Mouse (Mus musculus): ENCODE measurements around the gene C1qb. TPM values are rescaled to one million over a fixed set of nuclear protein-coding genes. Genes with fewer than 3 reads are reported as not detected.
A peak's percentile ranks its signal among the peaks of the same experiment; 100 is the strongest.

Gene C1qb
- total and polyA plus RNA-seq, 2 experiments from 2014 or later, result 37.2 to 64.1 TPM

DNA sequence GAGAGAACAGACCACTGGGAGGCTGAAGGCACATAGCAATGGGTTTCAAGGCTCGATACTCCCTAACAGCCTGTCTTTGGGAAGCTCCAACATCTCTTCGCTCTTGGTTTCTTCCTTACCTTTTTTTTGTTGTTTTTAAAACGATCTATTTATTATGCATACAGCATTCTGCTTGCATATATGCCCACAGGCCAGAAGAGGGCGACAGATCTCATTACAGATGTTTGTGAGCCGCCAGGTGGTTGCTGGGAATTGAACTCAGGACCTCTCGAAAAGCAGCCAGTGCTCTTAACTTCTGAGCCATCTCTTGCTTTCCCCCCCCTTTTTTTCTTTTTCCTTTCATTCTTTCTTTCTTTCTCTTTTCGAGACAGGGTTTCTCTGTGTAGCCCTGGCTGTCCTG lies 13.2 kb upstream of the C1qb start:
- Histone ChIP-seq H3K4me1 (ENCODE audit: control insufficient read depth, insufficient read depth) (no peaks in the 10 kb centered on the region), H3K27ac (ENCODE audit: low read depth) (no peak overlapping the region), H3K36me3 (replicated peaks; ENCODE audit: control insufficient read depth, insufficient read depth, low read length) (no peaks in the 10 kb centered on the region), H3K9me3 (replicated peaks; ENCODE audit: control insufficient read depth, low read length) (no peaks in the 10 kb centered on the region), H3K4me2 (ENCODE audit: low read depth, low read length) (no peak overlapping the region), H3K27me3 (ENCODE audit: control insufficient read depth, insufficient read depth, low read length) (peaks cover 56% of the 10 kb centered on the region), H3K4me3 (ENCODE audit: low read depth, low read length) (no peak overlapping the region), H3K9ac (replicated peaks; ENCODE audit: low read depth, low read length) (no peak overlapping the region)
- 57% methylated on average over 7 of the region's 7 CpGs for WGBS
- ATAC-seq (ENCODE audit: insufficient read depth, low read depth), result no peak
- DNase-seq (ENCODE audit: low spot score), result no peak
- TF ChIP-seq EP300 (IDR thresholded peaks at IDR 0.05; ENCODE audit: low read depth), result no peak
- peak; percentile 18; the same call in 1 of the 2 replicates for TF ChIP-seq CTCF (IDR thresholded peaks at IDR 0.05; ENCODE audit: low read depth)

DNA sequence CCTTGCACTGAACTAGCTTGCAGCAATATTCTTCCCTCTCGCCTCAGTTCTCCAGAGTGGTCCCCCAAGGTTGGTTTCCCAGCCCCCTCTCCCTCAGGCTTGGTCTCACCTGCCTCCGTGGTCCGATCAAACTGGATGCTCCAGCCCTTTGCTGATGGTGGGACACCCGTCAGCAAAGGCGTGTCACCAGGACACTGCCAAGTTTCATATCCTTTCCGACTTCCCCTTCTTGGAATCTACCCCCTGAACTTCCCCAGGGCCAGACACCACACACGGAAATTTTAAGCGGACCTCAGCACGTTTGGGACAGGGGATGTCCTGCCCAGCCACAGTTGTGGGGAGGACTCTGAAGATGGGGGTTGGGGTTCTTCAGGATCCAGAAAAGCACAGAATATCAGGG lies 12.7 kb upstream of the C1qb start, which contains the start of gene C1qa:
C1qa (minus strand) TSS at position 167 of the 400 bp plus-strand sequence.
- Histone ChIP-seq H3K4me1 (ENCODE audit: control insufficient read depth, insufficient read depth) (no peaks in the 10 kb centered on the region), H3K4me3 (ENCODE audit: low read depth, low read length) (no peak within 1 kb of the TSS), H3K27me3 (ENCODE audit: control insufficient read depth, insufficient read depth, low read length) (peaks cover 54% of the 10 kb centered on the region), H3K27ac (ENCODE audit: low read depth) (no peak within 1 kb of the TSS), H3K4me2 (ENCODE audit: low read depth, low read length) (no peak within 1 kb of the TSS), H3K9ac (replicated peaks; ENCODE audit: low read depth, low read length) (no peak within 1 kb of the TSS), H3K36me3 (replicated peaks; ENCODE audit: control insufficient read depth, insufficient read depth, low read length) (no peaks in the 10 kb centered on the region), H3K9me3 (replicated peaks; ENCODE audit: control insufficient read depth, low read length) (no peaks in the 10 kb centered on the region)
- 66% methylated on average over 9 of the region's 9 CpGs for WGBS
- TF ChIP-seq CTCF (IDR thresholded peaks at IDR 0.05; ENCODE audit: low read depth), result no peak
- TF ChIP-seq EP300 (IDR thresholded peaks at IDR 0.05; ENCODE audit: low read depth), result no peak
- DNase-seq (ENCODE audit: low spot score) (no peak), ATAC-seq (ENCODE audit: insufficient read depth, low read depth) (no peak)

DNA sequence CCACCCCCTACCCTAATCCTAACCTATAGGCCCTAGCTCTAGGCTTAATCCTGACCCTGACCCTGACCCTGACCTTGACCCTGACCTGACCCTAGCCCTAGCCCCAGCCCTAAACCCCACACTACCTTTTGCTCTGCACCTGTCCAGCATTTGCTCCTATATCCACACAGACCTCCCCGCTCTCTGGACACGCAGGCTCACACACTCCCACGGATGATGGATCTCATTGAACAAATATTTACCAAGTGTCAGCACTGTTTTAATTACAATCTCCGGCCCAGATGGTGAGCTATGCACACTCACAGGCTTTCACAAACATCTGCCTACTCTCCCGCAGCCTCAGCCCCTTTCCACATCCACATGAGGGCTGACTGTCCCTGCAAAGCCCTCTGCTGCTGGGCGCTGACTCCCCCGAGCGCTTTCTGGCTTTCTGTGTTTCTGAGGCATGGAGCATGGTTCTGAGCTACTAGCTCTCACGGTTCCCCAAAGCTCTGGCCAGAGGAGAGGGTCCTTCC lies 12.2 kb upstream of the C1qb start:
- TF ChIP-seq EP300 (IDR thresholded peaks at IDR 0.05; ENCODE audit: low read depth), result no peak
- TF ChIP-seq CTCF (IDR thresholded peaks at IDR 0.05; ENCODE audit: low read depth), result no peak
- ATAC-seq (ENCODE audit: insufficient read depth, low read depth) (no peak), DNase-seq (ENCODE audit: low spot score) (no peak)
- H3K9me3 ChIP-seq (replicated peaks; ENCODE audit: control insufficient read depth, low read length), result no peaks in the 10 kb centered on the region
- 58% methylated on average over 9 of the region's 9 CpGs for WGBS
- no peak overlapping the region for H3K4me3 ChIP-seq (ENCODE audit: low read depth, low read length)
- H3K9ac ChIP-seq (replicated peaks; ENCODE audit: low read depth, low read length), result no peak overlapping the region
- no peak overlapping the region for H3K4me2 ChIP-seq (ENCODE audit: low read depth, low read length)
- no peaks in the 10 kb centered on the region for H3K4me1 ChIP-seq (ENCODE audit: control insufficient read depth, insufficient read depth)
- peaks cover 54% of the 10 kb centered on the region for H3K27me3 ChIP-seq (ENCODE audit: control insufficient read depth, insufficient read depth, low read length)
- no peaks in the 10 kb centered on the region for H3K36me3 ChIP-seq (replicated peaks; ENCODE audit: control insufficient read depth, insufficient read depth, low read length)
- no peak overlapping the region for H3K27ac ChIP-seq (ENCODE audit: low read depth)

DNA sequence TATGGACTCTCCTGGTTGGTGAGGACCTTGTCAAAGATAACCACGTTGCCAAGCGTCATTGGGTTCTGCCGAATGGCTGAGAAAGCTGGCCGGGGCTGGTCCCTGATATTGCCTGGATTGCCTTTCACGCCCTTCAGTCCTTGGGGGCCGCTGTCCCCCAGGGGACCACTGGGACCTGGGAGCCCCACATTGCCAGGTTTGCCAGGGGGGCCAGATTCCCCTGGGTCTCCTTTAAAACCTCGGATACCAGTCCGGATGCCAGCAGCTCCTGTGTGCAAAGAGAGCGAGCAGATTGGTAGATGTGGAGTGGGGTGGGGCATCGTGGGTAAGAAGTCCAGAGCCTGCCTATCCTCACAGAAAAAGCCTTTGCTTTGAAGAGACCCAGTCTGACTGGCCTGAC lies 10.5 kb upstream of the C1qb start:
- H3K27ac ChIP-seq (ENCODE audit: low read depth), result no peak overlapping the region
- TF ChIP-seq CTCF (IDR thresholded peaks at IDR 0.05; ENCODE audit: low read depth) (no peak), EP300 (IDR thresholded peaks at IDR 0.05; ENCODE audit: low read depth) (no peak)
- H3K4me3 ChIP-seq (ENCODE audit: low read depth, low read length), result no peak overlapping the region
- DNase-seq (ENCODE audit: low spot score) (no peak), ATAC-seq (ENCODE audit: insufficient read depth, low read depth) (no peak)
- no peaks in the 10 kb centered on the region for H3K4me1 ChIP-seq (ENCODE audit: control insufficient read depth, insufficient read depth)
- no peak overlapping the region for H3K9ac ChIP-seq (replicated peaks; ENCODE audit: low read depth, low read length)
- H3K36me3 ChIP-seq (replicated peaks; ENCODE audit: control insufficient read depth, insufficient read depth, low read length), result no peaks in the 10 kb centered on the region
- H3K9me3 ChIP-seq (replicated peaks; ENCODE audit: control insufficient read depth, low read length), result no peaks in the 10 kb centered on the region
- 28% methylated on average over 10 of the region's 10 CpGs for WGBS
- peaks cover 62% of the 10 kb centered on the region for H3K27me3 ChIP-seq (ENCODE audit: control insufficient read depth, insufficient read depth, low read length)
- H3K4me2 ChIP-seq (ENCODE audit: low read depth, low read length), result no peak overlapping the region

DNA sequence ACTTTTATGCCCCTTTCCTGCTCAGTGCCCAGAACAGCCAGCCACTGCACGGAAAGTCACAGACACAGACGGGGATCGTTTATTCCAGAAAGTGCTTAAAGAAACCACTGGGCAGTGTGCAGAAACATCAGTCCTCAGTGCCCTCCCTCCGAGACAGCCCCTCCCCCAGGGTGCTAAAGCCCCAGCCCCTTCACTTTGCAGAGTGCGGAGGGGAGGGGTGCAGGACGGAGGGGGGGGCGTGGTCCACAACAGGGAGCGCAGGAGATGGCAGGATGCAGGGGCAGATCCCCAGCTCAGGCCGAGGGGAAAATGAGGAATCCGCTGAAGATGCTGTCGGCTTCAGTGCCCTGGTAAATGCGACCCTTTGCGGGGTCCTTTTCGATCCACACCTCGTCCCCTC lies 9.9 kb upstream of the C1qb start:
- H3K9me3 ChIP-seq (replicated peaks; ENCODE audit: control insufficient read depth, low read length), result no peaks in the 10 kb centered on the region
- no peaks in the 10 kb centered on the region for H3K36me3 ChIP-seq (replicated peaks; ENCODE audit: control insufficient read depth, insufficient read depth, low read length)
- no peaks in the 10 kb centered on the region for H3K4me1 ChIP-seq (ENCODE audit: control insufficient read depth, insufficient read depth)
- DNase-seq (ENCODE audit: low spot score) (no peak), ATAC-seq (ENCODE audit: insufficient read depth, low read depth) (no peak)
- no peak for TF ChIP-seq CTCF (IDR thresholded peaks at IDR 0.05; ENCODE audit: low read depth)
- TF ChIP-seq EP300 (IDR thresholded peaks at IDR 0.05; ENCODE audit: low read depth), result no peak
- no peak overlapping the region for H3K4me2 ChIP-seq (ENCODE audit: low read depth, low read length)
- WGBS, result 8% methylated on average over 14 of the region's 15 CpGs
- no peak overlapping the region for H3K9ac ChIP-seq (replicated peaks; ENCODE audit: low read depth, low read length)
- H3K4me3 ChIP-seq (ENCODE audit: low read depth, low read length), result no peak overlapping the region
- H3K27ac ChIP-seq (ENCODE audit: low read depth), result no peak overlapping the region
- peaks cover 68% of the 10 kb centered on the region for H3K27me3 ChIP-seq (ENCODE audit: control insufficient read depth, insufficient read depth, low read length)

DNA sequence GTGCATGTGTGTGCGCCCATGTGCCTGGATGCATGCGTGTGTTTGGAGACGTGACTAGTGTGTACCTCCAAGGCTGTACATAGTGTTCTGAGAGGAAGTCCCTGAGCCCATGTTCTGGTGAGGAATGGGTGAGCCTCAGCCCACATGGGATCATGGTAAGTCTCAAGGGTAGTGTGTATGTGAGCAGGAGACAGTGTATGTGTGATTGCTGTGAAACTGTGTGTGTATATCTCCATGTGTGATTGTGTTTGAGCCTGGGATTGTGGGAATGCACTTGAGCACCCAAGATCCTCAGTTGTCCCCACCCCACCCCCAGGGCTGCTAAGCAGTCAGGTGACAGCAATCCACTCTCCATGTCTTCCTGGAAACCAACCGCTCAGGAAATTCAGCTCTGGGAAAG lies 8.8 kb upstream of the C1qb start:
- H3K4me1 ChIP-seq (ENCODE audit: control insufficient read depth, insufficient read depth), result no peaks in the 10 kb centered on the region
- TF ChIP-seq CTCF (IDR thresholded peaks at IDR 0.05; ENCODE audit: low read depth), result no peak
- no peak for TF ChIP-seq EP300 (IDR thresholded peaks at IDR 0.05; ENCODE audit: low read depth)
- ATAC-seq (ENCODE audit: insufficient read depth, low read depth), result no peak
- H3K4me2 ChIP-seq (ENCODE audit: low read depth, low read length), result no peak overlapping the region
- WGBS, result 71% methylated on average over 4 of the region's 4 CpGs
- H3K36me3 ChIP-seq (replicated peaks; ENCODE audit: control insufficient read depth, insufficient read depth, low read length), result no peaks in the 10 kb centered on the region
- DNase-seq (ENCODE audit: low spot score), result no peak
- H3K27ac ChIP-seq (ENCODE audit: low read depth), result no peak overlapping the region
- H3K27me3 ChIP-seq (ENCODE audit: control insufficient read depth, insufficient read depth, low read length), result peaks cover 69% of the 10 kb centered on the region
- no peaks in the 10 kb centered on the region for H3K9me3 ChIP-seq (replicated peaks; ENCODE audit: control insufficient read depth, low read length)
- no peak overlapping the region for H3K9ac ChIP-seq (replicated peaks; ENCODE audit: low read depth, low read length)
- H3K4me3 ChIP-seq (ENCODE audit: low read depth, low read length), result no peak overlapping the region

Measured in heart, postnatal 0 days (tissue).